Mouse (Mus musculus) limb, embryonic 12.5 days (tissue): ENCODE results near the gene Prrt1. TPM values are rescaled to one million over a fixed set of nuclear protein-coding genes. Genes with fewer than 3 reads are reported as not detected.

Source experiments
- ATAC-seq: fragments of 200-750 bp; cut with Nextera tagmentation; 2 replicates; pipeline ENCODE4 v1.8.0; 2017; ENCODE audit warnings: low read depth, moderate TSS enrichment; ENCODE audit not compliant: insufficient number of reproducible peaks, insufficient read depth, low FRiP score, low TSS enrichment
- H3K27ac ChIP-seq: fragments of 300-500 bp; sonication (generic); 2 replicates; pipeline ENCODE4 v1.5.1; 2016; ENCODE audit warnings: mild to moderate bottlenecking, moderate library complexity
- H3K27me3 ChIP-seq: fragments of 300-500 bp; sonication (generic); 2 replicates; pipeline ENCODE4 v1.6.1; 2016; ENCODE audit warnings: mild to moderate bottlenecking, moderate library complexity
- H3K36me3 ChIP-seq: fragments of 300-500 bp; sonication (generic); 2 replicates; pipeline ENCODE4 v1.6.1; 2016; ENCODE audit warnings: mild to moderate bottlenecking, moderate library complexity
- H3K4me1 ChIP-seq: fragments of 300-500 bp; sonication (generic); replicated peaks from 2 replicates; pipeline ENCODE4 v1.6.1; 2016
- H3K4me2 ChIP-seq: fragments of 300-500 bp; sonication (generic); 2 replicates; pipeline ENCODE4 v1.6.1; 2016; ENCODE audit warnings: mild to moderate bottlenecking, moderate library complexity
- H3K4me3 ChIP-seq: fragments of 300-500 bp; sonication (generic); replicated peaks from 2 replicates; pipeline ENCODE4 v1.5.1; 2016; ENCODE audit warnings: mild to moderate bottlenecking
- H3K9ac ChIP-seq: fragments of 300-500 bp; sonication (generic); replicated peaks from 2 replicates; pipeline ENCODE4 v1.6.1; 2016; ENCODE audit warnings: mild to moderate bottlenecking, moderate library complexity
- H3K9me3 ChIP-seq: fragments of 300-500 bp; sonication (generic); 2 replicates; pipeline ENCODE4 v1.6.1; 2016; ENCODE audit warnings: mild to moderate bottlenecking, moderate library complexity
- WGBS: fragments of 180-500 bp; shearing (Covaris S2); methylation state at CpG from one replicate; pipeline ENCODE4 v1.1.7; 2016; 5-methylcytosine and 5-hydroxymethylcytosine counted together
- polyA plus RNA-seq: library from polyadenylated mRNA; unstranded; fragments of >200 nt; fragmentation: Nextera tagmentation; extraction: Ambion mirVana; gene quantifications from 2 replicates; pipeline ENCODE4 v1.2.1, GENCODE M21; 2016

The Prrt1 gene
- polyA plus RNA-seq, 1 experiment from 2014 or later: 0.20 TPM

DNA sequence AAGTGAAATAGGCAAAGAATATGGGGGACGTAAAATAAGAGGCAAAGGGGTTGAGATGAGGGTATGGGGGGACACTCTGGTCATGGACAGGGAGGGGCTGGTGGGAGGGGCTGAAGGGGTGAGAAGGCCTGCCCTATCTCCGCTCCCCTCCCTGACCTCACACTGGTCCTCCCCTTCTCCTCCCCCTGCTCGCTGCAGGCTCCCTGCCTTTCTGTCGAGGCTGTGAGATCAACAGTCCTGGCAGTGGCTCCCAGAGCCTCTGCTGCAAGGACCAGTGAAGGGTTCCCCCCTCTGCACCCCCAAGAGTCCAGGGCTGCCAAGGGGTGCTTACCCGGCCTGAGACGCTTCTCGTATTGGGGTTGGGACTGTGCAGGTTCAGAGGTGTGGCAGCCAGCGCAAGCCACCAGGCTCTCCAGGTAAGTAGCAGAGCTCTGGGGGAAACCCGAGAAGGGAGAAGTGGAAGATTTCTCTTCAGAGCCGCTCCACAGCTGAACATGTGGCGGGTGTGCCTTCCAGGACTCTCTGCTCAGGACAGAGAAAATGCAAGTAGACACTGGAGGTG, 31.0 kb downstream of the Prrt1 start:
- ATAC-seq: no peak
- H3K4me3 ChIP-seq: no peak overlapping the region
- WGBS: 25% methylated on average over 11 of the region's 11 CpGs

GRCm38 (mm10) chr17:34661121-34661591, 31.8 kb downstream of the Prrt1 start:
- Histone ChIP-seq H3K36me3 (no peaks in the 10 kb centered on the region), H3K9me3 (no peaks in the 10 kb centered on the region), H3K4me2 (peak overlapping the region; percentile 42), H3K4me3 (peak overlapping the region; percentile 19; the same call in 1 of the 2 replicates), H3K27ac (no peak overlapping the region), H3K9ac (0 out of 2 replicates have a peak overlapping the region, but pooled peaks have one; percentile 1), H3K4me1 (peaks cover 18% of the 10 kb centered on the region), H3K27me3 (peaks cover 71% of the 10 kb centered on the region)
- 7% methylated on average over 19 of the region's 19 CpGs for WGBS
- no peak for ATAC-seq

More for the DNA sequence above, 31.0 kb downstream of the Prrt1 start:
- Histone ChIP-seq H3K9me3 (no peaks in the 10 kb centered on the region), H3K9ac (no peak overlapping the region), H3K4me2 (peak overlapping the region; percentile 42; the same call in 1 of the 2 replicates), H3K27me3 (peaks cover 64% of the 10 kb centered on the region), H3K27ac (no peak overlapping the region), H3K4me1 (peaks cover 19% of the 10 kb centered on the region), H3K36me3 (peaks cover 2% of the 10 kb centered on the region; the same call in 1 of the 2 replicates)

- 94% methylated on average over 1 of the region's 1 CpGs for WGBS
- Histone ChIP-seq H3K9ac (no peak overlapping the region), H3K4me3 (no peak overlapping the region), H3K9me3 (no peaks in the 10 kb centered on the region), H3K36me3 (no peaks in the 10 kb centered on the region), H3K4me2 (no peak overlapping the region), H3K27me3 (peaks cover 75% of the 10 kb centered on the region), H3K4me1 (peaks cover 15% of the 10 kb centered on the region), H3K27ac (no peak overlapping the region)
- no peak for ATAC-seq
Observed at GRCm38 (mm10) chr17:34662468-34662867, 33.1 kb downstream of the Prrt1 start.

- Histone ChIP-seq H3K4me3 (no peak overlapping the region), H3K27me3 (peaks cover 75% of the 10 kb centered on the region), H3K4me1 (peaks cover 15% of the 10 kb centered on the region), H3K9ac (no peak overlapping the region), H3K36me3 (no peaks in the 10 kb centered on the region), H3K9me3 (no peaks in the 10 kb centered on the region), H3K27ac (no peak overlapping the region), H3K4me2 (no peak overlapping the region)
- WGBS: 75% methylated on average over 8 of the region's 8 CpGs
- no peak for ATAC-seq
Observed at GRCm38 (mm10) chr17:34662978-34663377, 33.6 kb downstream of the Prrt1 start.

GRCm38 (mm10) chr17:34663558-34663957, 34.2 kb downstream of the Prrt1 start:
- Histone ChIP-seq H3K9me3 (no peaks in the 10 kb centered on the region), H3K9ac (no peak overlapping the region), H3K4me3 (no peak overlapping the region), H3K4me2 (no peak overlapping the region), H3K27me3 (peaks cover 73% of the 10 kb centered on the region), H3K4me1 (peaks cover 15% of the 10 kb centered on the region), H3K27ac (no peak overlapping the region), H3K36me3 (no peaks in the 10 kb centered on the region)
- no peak for ATAC-seq
- WGBS: 42% methylated on average over 1 of the region's 1 CpGs

- 78% methylated on average over 7 of the region's 7 CpGs for WGBS
- Histone ChIP-seq H3K27ac (no peak overlapping the region), H3K4me2 (no peak overlapping the region), H3K4me1 (peaks cover 15% of the 10 kb centered on the region), H3K9ac (no peak overlapping the region), H3K9me3 (no peaks in the 10 kb centered on the region), H3K4me3 (no peak overlapping the region), H3K27me3 (peaks cover 71% of the 10 kb centered on the region), H3K36me3 (no peaks in the 10 kb centered on the region)
- no peak for ATAC-seq
Observed at GRCm38 (mm10) chr17:34664472-34664871, 35.1 kb downstream of the Prrt1 start.

GRCm38 (mm10) chr17:34670235-34670634, 40.9 kb downstream of the Prrt1 start, which contains the start of gene Tnxb:
Gene Tnxb (plus strand): TSS chr17:34670535.
- no peaks in the 10 kb centered on the region for H3K9me3 ChIP-seq
- H3K36me3 ChIP-seq: no peaks in the 10 kb centered on the region
- peaks cover 81% of the 10 kb centered on the region for H3K27me3 ChIP-seq
- H3K4me3 ChIP-seq: peak within 1 kb of the TSS; percentile 36
- ATAC-seq: peak; percentile 32; the same call in 1 of the 2 replicates
- H3K9ac ChIP-seq: peak within 1 kb of the TSS; percentile 50
- WGBS: 64% methylated on average over 7 of the region's 7 CpGs
- peak within 1 kb of the TSS; percentile 65 for H3K4me2 ChIP-seq
- H3K27ac ChIP-seq: no peak within 1 kb of the TSS
- peaks cover 16% of the 10 kb centered on the region for H3K4me1 ChIP-seq

DNA sequence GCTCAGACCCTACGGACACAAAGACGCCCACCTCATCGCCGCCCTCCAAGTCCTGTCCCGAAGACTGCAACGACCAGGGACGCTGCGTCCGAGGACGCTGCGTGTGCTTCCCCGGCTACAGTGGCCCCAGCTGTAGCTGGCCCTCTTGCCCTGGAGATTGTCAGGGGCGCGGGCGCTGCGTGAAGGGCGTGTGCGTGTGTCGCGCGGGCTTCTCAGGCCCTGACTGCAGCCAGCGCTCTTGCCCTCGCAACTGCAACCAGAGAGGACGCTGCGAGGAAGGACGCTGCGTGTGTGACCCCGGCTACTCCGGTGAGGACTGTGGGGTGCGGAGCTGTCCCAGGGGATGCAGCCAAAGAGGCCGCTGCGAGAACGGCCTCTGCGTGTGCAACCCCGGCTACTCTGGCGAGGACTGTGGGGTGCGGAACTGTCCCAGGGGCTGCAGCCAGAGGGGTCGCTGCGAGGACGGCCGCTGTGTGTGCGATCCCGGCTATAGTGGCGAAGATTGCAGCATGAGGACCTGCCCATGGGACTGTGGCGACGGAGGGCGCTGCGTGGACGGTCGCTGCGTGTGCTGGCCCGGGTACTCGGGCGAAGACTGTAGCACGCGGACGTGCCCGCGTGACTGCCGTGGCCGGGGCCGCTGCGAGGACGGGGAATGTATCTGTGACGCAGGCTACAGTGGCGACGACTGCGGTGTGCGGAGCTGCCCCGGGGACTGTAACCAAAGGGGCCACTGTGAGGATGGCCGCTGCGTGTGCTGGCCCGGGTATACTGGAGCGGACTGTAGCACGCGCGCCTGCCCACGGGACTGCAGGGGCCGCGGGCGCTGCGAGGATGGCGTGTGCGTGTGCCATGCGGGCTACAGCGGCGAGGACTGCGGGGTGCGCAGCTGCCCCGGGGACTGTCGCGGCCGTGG, 42.1 kb downstream of the Prrt1 start:
- Histone ChIP-seq H3K9me3 (no peaks in the 10 kb centered on the region), H3K27me3 (peaks cover 83% of the 10 kb centered on the region), H3K27ac (no peak overlapping the region), H3K4me2 (peak overlapping the region; percentile 65), H3K9ac (peak overlapping the region; percentile 50), H3K36me3 (no peaks in the 10 kb centered on the region), H3K4me3 (peak overlapping the region; percentile 36), H3K4me1 (peaks cover 16% of the 10 kb centered on the region)
- 9% methylated on average over 93 of the region's 93 CpGs for WGBS
- no peak for ATAC-seq

- Histone ChIP-seq H3K36me3 (no peaks in the 10 kb centered on the region), H3K4me1 (peaks cover 16% of the 10 kb centered on the region), H3K9me3 (no peaks in the 10 kb centered on the region), H3K27ac (no peak overlapping the region), H3K27me3 (peaks cover 90% of the 10 kb centered on the region), H3K4me3 (peak overlapping the region; percentile 36), H3K4me2 (peak overlapping the region; percentile 65), H3K9ac (no peak overlapping the region)
- 33% methylated on average over 49 of the region's 49 CpGs for whole genome bisulfite sequencing
- no peak for ATAC-seq
Observed at GRCm38 (mm10) chr17:34672246-34672792, 43.0 kb downstream of the Prrt1 start.

DNA sequence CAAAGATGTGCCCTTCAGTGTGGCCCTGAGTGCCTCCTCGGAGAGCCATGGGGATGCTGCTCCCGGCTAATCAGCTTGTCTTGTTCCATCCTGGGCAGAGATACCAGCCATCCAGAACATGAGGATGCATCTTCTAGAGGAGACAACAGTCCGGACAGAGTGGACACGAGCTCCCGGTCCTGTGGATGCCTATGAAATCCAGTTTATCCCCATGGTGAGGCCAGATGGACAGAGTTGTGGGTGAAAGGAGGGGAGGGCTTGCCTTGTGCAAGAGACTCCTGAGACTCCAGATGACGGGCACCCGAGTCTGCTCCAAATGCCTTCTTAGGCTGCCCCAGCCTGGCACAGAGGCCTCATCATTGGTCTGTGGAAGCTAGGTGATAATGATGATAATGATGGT, 43.8 kb downstream of the Prrt1 start:
- no peaks in the 10 kb centered on the region for H3K9me3 ChIP-seq
- peaks cover 16% of the 10 kb centered on the region for H3K4me1 ChIP-seq
- no peaks in the 10 kb centered on the region for H3K36me3 ChIP-seq
- no peak for ATAC-seq
- no peak overlapping the region for H3K9ac ChIP-seq
- H3K4me2 ChIP-seq: no peak overlapping the region
- peaks cover 93% of the 10 kb centered on the region for H3K27me3 ChIP-seq
- no peak overlapping the region for H3K27ac ChIP-seq
- H3K4me3 ChIP-seq: no peak overlapping the region
- 90% methylated on average over 7 of the region's 7 CpGs for WGBS
